Mouse (Mus musculus) brain, embryonic 14.5 days (tissue): ENCODE measurements at regions not wholly inside any gene's neighbourhood (a gene's known extent, or its start where the extent isn't known, plus 50 kb on each side); places are given as distances from the start of the nearest gene placed in this dataset.

Experiments
- DNase-seq: peaks from one replicate; pipeline ENCODE4 v3.0.0-alpha.2; 2011; ENCODE audit warnings: low read depth
- CTCF ChIP-seq: fragments of 200-500 bp; IDR thresholded peaks from 2 replicates; pipeline ENCODE4 v1.5.1; 2012; ENCODE audit warnings: inconsistent platforms, mild to moderate bottlenecking, moderate library complexity, borderline replicate concordance; ENCODE audit not compliant: insufficient read depth, insufficient read length; ENCODE audit errors: extremely low read depth
- POLR2A ChIP-seq: fragments of 200-500 bp; IDR thresholded peaks from 2 replicates; pipeline ENCODE4 v1.6.1; 2012; ENCODE audit warnings: mild to moderate bottlenecking, inconsistent platforms, borderline replicate concordance; ENCODE audit not compliant: poor library complexity, insufficient read depth, insufficient read length, severe bottlenecking; ENCODE audit errors: extremely low read depth

GRCm38 (mm10) chr2:131436149-131436548 is 55.1 kb upstream of the Smox start:
- no peak for DNase-seq
- no peak for TF ChIP-seq POLR2A
- no peak for TF ChIP-seq CTCF

DNA sequence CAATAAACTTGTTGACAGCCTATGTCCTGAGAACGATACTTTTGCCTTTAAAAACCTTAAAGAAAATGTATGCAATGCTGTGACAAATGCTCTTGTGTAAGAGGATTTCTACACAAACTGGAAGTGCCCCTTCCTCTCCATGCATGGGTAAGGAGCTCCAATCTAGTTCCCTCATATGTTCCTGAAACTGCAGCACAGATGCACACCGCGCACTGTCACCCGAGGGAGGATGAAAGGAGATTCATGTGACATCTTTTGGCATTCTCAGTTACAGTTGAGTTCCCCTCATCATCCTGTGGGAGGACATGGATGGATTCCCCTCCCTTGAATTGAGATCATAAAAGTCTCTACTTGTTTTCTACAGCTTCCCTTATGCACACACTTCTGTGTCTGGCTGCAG is 60.8 kb upstream of the Smox start:
- DNase-seq, result no peak
- TF ChIP-seq POLR2A, result no peak
- no peak for TF ChIP-seq CTCF

DNA sequence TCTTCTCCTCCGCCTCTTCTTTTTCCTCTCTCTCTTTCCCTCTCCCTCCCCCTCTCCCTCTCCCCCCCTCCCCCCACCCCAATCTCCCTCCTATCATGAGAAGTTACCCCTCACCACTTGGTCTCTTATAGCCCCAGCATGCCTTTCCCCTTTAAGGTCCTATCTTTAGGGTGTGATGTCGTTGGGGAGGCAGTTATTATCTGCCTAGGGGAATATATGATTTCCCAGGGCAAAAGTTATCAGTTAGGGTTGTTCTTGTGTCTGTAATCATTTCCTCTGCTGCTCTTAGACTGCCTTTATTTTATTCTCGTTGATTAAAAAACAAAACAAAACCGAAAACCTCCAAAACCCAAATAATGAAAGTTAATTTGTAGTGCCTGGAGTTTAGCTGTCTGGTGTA is 63.2 kb upstream of the Smox start:
- no peak for DNase-seq
- TF ChIP-seq POLR2A, result no peak
- no peak for TF ChIP-seq CTCF

DNA sequence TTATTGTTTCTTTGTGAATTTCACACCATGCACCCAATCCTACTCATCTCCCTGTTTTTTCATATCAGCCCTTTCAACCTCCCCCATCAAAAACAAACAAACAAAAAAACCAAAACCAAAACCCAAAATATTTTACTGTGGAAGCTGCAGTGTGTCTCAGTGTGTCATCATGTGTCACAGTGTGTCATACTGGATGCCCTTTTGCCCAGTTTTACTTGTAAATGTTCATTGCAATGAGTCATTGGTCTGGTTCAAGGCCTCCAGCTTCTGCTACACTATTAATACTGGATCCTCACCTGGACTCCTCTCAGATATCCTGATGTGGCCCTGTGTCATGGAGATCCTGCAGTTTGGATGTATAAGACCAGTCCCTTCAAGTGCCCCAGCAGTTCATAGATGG is 64.4 kb upstream of the Smox start:
- no peak for DNase-seq
- TF ChIP-seq CTCF (no peak), POLR2A (no peak)

GRCm38 (mm10) chr2:131423616-131424320 is 67.5 kb upstream of the Smox start:
- TF ChIP-seq POLR2A (no peak), CTCF (no peak)
- peak; percentile 2 for DNase-seq

- TF ChIP-seq CTCF (peak; percentile 71; the same call in 1 of the 2 replicates), POLR2A (no peak)
- peak; percentile 85 for DNase-seq
Measured at GRCm38 (mm10) chr2:131422907-131423445, 68.3 kb upstream of the Smox start.

DNA sequence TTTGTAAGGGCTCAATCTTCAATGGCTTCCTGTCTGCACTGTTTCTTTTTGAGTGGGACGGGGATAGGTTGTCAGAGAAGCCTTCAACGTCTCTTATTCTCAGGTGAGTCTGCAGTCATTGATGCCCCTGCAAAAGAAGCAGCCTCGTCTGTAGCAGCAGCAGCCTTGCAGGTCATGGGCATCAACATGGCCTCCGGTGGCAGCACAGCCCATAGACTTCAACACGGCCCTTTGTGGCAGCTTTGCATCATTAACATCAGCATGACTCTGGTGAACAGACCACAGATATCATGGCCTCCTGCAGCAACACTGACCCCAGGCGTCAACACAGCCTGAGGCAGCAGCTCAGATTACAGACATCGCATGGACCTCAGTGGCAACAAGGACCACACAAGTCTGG is 65.4 kb upstream of the Rnf24 start:
- DNase-seq, result no peak
- TF ChIP-seq CTCF, result no peak
- TF ChIP-seq POLR2A, result no peak

GRCm38 (mm10) chr2:131417472-131417871 is 64.8 kb upstream of the Rnf24 start:
- no peak for TF ChIP-seq POLR2A
- no peak for TF ChIP-seq CTCF

DNA sequence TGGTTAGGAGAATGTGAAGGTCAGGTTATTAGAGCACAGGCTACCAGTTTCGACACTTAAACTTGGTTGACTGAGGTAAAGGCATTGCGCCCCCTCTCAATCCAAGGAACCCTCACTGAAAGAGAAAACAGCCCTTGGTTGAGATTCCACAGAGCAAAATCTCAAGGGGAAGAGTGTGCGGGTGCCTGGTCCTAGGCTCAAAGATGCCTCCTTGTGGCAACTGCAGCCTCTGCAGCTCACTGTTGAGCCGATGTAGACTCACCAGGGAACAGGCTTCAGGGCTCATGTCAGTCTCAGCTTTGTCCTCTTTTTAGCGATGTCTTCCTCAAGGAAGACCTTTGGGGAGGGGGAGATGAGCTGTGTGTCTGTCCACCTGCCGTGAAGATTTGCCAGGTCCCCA is 63.8 kb upstream of the Rnf24 start:
- DNase-seq, result peak; percentile 54
- TF ChIP-seq POLR2A, result no peak
- peak; percentile 75 for TF ChIP-seq CTCF

More at GRCm38 (mm10) chr2:131417472-131417871, 64.8 kb upstream of the Rnf24 start:
- DNase-seq, result no peak

GRCm38 (mm10) chr2:131410906-131411520 is 58.3 kb upstream of the Rnf24 start:
- TF ChIP-seq CTCF (no peak), POLR2A (no peak)
- no peak for DNase-seq

DNA sequence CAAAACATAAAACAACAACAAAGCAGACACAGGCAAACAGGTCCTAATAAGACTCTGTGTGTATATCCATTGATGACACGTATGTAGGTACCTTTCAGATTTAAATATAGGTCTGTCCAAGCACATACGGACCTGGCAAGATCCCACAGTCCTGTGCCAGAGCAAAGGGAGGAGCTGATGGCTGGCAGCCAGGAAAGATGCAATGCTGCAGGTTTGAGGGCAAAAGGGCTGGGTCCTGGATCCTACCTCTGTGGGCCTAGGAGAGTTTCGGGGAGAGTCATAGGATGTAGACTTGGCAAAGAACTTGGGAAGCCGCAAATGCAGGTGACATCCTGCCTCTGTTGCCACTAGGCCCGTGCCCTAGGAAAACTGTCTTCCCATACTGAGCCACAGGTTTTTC is 54.6 kb upstream of the Rnf24 start:
- TF ChIP-seq CTCF (no peak), POLR2A (no peak)
- no peak for DNase-seq

GRCm38 (mm10) chr2:131404218-131404555 is 51.5 kb upstream of the Rnf24 start:
- no peak for TF ChIP-seq POLR2A
- TF ChIP-seq CTCF, result no peak
- DNase-seq, result no peak
